Mouse (Mus musculus) kidney, postnatal 10 days (tissue): ENCODE data around the gene Syne3.

Experiments
- DNase-seq: peaks from one replicate; pipeline ENCODE4 v3.0.0; 2021; ENCODE audit warnings: mixed read lengths

The Syne3 gene

GRCm38 (mm10) chr12:105025271-105025946 lies 15.8 kb upstream of the Syne3 start:
- DNase-seq, result peak; percentile 89

GRCm38 (mm10) chr12:105022776-105023175 lies 13.2 kb upstream of the Syne3 start:
- DNase-seq, result no peak

DNA sequence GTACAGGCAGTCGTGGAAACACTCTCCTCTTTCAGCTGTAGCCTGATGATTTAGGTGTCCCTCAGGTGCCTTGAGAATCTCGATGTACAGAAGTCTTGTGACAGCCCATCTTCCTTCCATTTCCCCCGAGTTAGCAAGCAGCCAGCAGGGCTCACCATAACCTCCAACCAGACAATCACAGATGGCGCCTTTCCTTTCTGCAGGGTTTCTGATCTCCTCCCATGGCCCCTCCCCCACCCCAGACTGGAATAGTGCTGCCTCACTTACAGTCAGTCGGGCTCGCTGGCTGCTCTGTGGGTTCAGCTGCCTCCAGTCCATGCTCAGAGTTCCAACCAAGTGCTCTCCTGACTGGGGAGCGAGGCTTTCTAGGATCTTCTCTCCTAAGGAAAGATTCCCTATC lies 12.5 kb upstream of the Syne3 start:
- peak; percentile 52 for DNase-seq

GRCm38 (mm10) chr12:105021441-105022069 lies 11.9 kb upstream of the Syne3 start:
- DNase-seq, result no peak

- no peak for DNase-seq
Observed at GRCm38 (mm10) chr12:105019359-105020219, 10.0 kb upstream of the Syne3 start.

DNA sequence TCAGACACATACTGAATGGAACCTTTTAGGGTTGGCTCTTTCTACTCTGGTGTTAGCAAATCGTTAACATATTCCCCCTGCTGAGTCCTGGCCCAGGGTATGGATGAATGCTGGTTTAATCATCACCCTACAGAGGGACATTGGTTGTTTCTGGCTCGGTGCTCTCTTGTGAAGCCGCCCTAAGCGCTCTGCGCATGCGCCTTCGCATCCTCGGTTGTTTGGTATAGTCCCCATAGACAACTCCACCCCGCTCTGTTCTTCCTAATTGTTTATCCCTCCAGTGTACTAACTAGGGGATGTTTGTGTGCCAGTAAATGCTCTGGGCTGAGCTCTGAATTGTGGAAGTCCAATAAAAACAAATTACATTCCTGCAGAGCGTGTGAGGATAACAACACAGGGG lies 7.0 kb upstream of the Syne3 start:
- peak; percentile 81 for DNase-seq

DNA sequence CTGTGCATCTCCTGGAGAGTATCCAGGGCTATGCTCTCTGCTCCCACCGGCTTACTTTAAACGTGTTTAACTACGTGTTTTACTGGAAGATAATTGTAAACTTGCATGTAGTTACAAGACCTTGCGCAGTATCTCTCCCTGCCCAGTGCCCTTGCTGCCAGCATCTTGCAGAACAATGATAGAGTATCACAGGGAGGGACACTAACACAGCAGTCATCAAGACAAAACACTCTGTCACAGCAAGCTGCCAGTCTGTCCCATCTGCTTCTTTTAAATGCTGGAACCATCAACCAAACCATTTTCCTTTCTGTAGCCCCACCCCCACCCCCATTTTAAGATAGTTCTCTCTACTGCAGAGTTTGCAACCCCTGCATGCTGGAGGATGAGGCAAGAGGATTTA lies 6.6 kb upstream of the Syne3 start:
- no peak for DNase-seq

- peak; percentile 85 for DNase-seq
Observed at GRCm38 (mm10) chr12:105013065-105013464, 3.5 kb upstream of the Syne3 start.

DNA sequence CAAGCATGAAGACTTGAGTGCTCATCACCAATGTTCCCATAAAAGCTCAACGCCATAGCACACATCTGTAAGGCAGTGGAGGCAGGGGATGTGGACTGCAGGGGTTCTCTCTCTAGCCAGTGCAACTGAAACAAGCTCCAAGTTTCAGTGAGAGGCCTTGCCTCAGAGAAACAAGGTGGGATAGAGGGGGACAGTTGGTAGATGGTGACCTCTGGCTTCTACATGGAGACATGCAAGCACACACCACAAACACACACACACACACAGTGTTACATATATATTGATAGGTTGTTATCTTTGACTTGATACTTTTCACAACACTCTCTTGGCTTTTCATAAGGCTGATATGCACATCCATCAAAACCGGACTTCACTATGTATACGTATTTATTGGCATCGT lies 2.7 kb upstream of the Syne3 start:
- no peak for DNase-seq

DNA sequence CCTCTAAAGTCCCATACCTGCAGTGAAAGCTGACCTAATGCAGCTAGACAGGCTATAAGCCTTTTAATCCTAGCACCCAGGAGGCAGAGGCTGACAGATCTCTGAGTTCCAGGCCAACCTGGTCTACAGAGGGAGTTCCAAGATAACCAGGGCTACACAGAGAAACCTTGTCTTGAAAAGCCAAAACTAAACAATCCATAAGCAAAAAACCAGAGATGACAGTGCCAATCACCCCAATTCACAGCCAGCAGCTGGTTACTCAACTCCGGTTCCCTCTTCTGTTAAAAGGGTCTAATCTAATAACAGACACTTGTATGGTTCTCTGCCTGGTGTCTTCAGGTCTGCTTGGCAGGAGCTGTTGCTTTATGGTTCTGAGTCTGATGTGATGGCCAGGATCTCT lies 2.0 kb upstream of the Syne3 start:
- DNase-seq, result no peak

DNA sequence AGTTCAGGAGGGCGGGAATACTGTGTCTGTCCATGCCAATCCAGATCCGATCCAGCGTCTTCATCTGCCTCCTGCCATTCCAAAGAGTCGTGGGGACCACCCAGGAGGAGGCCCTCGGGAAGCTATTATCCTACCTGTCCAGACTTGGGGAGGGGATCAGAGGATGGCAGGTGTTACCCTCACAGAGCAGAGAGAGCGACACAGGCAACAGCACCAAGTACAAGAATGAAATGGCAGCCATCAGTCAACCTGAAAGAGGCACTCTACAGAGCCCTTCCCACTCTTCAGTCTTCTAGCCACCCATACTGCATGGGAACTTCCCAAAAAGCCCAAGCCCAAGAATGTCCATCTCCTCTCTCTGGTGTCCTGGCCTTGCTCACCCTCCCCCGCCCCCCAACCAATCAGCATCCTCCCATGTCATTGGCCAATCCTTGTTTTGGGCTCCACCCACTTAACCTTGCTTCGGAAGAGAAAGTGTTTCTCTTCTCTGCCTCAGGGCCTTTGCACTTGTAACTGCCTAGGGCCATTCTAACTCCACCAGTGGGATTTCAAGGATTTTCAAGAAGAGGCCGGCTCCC lies 693 bp upstream of the Syne3 start:
- no peak for DNase-seq

- peak; percentile 81 for DNase-seq
Observed at GRCm38 (mm10) chr12:105008752-105009178, 844 bp downstream of the Syne3 start.

DNA sequence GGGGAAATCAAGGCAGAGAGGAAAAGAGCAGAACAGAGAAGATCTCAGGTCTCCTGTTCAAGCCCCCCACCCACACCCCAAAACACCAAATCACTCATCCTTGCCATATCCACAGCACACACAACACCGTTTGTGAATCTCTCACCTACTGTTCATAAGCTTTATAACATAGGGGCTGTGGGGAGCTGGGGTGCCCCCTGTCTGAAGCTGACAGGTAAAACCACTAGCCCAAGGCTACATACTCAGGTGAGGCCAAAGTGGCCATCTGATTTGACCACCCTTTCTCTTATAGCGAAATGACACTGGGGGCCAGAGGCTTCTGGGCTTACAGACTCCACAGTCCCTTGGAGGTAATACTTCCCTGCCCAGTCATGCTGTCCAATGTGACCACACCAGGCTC lies 1.5 kb downstream of the Syne3 start:
- DNase-seq, result no peak

DNA sequence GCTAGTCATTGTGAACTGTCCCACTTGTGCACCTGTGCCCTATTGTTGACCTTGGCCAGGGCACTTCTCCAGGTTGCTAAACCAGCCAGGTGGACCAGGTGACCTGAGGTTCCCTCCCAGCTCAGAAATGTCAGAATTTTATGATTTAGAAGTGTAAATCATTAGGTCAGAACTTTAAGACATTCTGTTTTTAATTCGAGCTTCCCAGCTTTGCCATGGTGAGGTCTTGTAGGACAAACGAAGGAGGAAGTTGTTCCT lies 4.0 kb downstream of the Syne3 start:
- no peak for DNase-seq

DNA sequence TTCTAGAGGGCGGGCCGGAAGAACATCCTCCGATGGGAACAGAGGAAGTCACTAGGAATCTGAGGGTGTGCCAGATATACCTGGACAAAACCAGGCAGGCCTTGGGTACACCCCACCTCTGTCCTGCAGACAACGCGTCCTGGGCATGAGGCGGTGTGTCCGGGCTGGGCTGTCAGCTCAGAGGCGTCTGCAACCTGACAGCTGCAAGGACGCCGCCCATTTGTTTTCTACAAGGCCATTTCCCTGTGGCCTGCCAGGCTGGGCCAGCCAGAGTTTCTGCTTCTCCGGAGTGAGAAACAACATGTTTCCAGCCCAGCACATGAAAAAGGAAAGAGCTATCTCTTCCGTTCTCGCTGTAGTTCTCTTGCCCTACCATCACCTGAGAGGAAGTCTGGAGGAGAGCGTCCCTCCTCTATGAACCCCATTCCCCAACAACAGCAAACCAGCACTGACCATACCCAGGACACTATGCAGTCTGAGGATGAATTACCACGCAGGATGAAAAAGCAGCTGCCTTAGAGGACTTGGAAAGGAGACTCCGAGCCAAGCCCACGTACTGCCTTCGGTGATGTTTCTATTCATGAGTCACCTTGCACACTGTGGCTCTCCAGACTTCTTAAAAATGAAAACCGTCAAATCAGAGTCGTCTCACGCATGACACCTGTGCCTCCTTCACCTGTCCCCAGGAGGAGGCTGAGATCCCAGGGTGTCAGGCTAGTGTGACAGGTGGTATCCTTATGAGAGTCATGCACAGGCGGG lies 4.5 kb downstream of the Syne3 start:
- DNase-seq, result no peak

- no peak for DNase-seq
Observed at GRCm38 (mm10) chr12:105003715-105004114, 5.9 kb downstream of the Syne3 start.

DNA sequence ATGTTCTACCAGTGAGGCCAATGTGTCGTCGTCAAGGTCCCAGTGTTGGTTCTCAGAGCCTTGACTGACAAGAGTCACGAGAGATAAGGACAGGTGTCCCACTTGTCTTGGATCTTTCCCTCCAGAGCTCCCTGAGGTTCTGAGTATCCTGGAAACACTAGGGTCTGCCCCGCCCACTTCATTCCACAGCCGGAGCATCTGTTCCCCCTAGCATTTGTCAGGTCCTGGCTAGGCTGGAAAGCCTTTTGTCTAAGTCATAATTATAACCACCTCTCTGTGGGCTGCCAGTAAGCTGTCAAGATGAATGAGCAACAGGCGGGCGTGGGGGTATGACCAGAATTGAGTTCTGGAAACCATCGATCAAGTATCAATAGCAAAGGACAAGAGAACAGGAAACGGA lies 6.5 kb downstream of the Syne3 start:
- DNase-seq, result no peak

- no peak for DNase-seq
Observed at GRCm38 (mm10) chr12:105002340-105003132, 7.1 kb downstream of the Syne3 start.

DNA sequence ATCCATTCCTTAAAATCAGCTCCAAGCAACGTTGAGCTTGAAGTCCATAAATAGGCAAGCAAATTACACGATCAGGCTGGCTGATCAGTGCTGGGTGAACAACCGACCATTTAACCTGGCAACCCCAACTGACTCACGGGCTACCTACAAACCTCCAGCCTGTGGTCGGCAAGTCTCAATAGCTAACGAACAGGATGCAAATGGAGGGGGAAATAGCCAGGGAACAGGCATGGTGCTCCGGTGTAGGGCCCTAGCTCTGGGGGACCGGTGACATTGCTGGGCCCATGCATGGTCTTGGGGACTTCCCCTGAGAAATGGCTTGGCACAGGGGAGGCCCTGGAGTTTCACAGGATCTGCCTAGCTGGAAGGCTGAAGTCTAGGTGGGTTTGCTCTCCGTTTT lies 8.3 kb downstream of the Syne3 start:
- DNase-seq, result no peak

- peak; percentile 58 for DNase-seq
Observed at GRCm38 (mm10) chr12:105000487-105001283, 8.9 kb downstream of the Syne3 start.

DNA sequence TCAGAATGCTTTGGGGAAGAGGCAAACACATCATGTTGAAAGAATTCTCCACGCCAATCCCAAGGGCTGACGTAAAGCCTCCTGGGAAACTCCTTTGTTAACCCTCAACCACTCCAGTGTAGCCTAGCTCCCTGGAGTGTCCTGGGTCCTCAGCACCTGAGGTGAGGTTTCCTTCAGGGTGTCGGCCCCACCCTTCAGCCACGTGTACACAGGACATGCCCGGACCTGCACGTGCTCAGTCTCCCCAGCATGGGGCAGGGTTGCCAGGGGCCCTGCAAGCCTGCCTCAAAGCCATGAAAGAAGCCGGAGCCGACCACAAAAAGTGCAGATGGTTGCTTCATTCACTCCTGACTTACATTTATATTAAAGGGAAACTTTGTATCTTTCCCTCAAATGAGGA lies 10.4 kb downstream of the Syne3 start:
- no peak for DNase-seq
